Mouse (Mus musculus) ovary, adult 18-20 months (tissue): ENCODE measurements around the gene Cpa5.

ENCODE experiments used
- DNase-seq: peaks from one replicate; pipeline ENCODE4 v3.0.0; 2022; ENCODE audit warnings: low spot score, mixed read lengths

The Cpa5 gene

DNA sequence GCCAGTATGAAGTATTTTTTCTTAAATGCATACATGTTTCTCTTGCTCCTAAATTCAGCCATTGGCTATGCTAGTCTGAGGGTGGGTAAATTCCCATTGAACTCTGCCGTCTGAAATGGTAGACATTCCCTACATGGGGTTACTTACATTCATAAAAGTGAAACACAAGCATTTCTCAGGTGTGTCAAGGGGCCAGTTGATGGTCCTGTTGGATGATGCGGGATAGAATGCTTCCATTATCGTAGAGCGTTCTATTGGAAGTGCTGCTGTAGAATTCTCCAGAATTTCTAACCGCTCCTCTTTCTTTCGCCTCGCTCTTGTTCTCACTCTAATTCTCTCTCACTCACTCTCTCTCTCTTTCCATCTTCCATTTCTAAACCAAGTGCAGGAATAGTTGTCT lies at the start of gene Cpa5:
TSS of gene Cpa5 (plus strand) at position 301 of the 400 bp plus-strand sequence.
- DNase-seq: no peak

DNA sequence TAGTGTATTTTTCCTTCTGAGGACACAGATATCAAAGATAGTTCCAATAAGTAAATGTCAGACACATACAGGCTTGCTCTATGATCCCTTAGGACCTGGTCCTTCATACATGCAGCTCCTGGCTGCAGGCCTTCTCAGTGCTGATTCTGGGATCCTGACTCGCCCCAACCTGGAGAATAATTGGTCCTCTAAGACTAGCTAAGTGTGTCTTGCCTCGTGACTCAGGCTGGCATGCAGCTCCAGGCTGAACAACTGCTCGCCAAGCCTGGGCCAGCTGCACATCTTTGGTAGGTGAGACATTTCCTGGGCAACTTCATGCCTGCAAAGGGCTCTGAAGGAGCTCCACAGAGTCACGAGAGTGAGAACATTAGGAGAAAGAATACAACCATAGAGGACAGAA lies 48.7 kb upstream of the Cpa5 start:
- DNase-seq: no peak

DNA sequence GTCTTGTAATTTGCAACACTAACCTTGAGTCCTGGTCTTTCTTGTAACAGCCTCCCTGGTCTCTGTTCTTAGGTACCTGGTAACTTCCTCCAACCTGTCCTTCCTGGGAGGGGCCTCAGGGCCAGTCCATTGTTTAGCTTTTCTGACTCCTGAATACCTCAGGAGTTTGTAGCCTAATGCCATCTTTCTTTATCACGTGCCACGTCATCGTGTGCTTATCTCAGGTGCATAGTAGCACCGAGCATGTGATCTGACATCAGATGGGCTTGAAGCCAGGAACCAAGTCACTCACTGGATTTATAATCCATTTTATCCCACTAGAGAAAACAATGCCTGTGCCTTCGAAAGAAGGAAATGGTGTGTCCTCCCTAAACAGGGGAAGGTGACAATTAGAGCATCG lies 47.2 kb upstream of the Cpa5 start:
- no peak for DNase-seq

DNA sequence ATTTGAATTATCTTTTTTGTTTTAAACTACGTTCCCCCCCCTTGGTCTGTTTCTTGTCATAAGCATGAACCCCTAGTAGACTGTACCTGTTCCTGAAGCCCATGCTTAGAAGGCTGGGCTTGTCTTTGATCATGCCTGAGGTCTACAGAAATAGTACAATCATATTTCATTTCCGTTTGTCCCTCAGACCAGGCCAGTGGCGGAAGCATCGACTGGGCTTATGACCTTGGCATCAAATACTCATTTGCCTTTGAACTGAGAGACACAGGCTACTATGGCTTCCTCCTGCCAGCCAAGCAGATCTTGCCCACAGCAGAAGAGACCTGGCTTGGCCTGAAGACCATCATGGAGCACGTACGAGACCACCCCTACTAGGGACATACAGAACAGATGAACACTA lies 46.8 kb upstream of the Cpa5 start:
- no peak for DNase-seq

DNA sequence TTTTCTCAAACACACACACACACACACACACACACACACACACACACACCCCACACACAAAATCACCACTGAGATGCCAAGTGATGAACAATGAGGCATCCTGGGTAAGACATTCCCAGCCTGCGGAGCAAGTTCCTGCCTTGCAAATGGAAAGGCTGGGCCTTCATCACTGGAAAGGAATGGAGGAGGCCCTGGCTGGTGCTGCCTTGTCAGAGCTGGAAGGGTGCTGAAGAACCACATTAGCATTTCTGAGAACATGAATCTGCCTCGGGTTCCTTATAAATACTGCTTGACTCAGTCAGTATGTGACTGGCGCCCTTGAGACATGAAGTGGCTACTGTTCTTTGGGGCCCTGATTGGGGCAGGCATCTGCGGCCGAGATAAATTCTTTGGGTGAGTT lies 42.7 kb upstream of the Cpa5 start, which contains the start of gene Cpa4:
TSS of gene Cpa4 (plus strand) at position 301 of the 400 bp plus-strand sequence.
- DNase-seq: no peak

DNA sequence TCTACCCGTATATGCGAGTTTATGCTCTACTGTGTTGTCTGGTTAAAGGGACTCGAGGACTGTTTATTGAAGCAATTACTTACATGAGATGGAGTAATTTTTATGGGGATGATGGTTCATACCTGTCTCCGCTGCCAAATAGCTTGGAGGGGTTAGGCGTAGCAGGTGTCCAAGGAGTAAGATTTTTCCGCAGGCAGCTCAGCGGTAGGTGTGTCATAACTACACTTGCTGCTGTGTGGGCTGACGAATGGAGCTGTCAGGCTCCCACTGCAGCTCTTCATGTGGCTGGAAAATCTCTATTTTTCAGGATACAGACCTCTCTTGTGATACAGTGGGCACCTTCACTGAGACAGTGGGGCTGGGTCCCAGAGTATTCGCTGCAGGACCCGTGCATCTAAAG lies 41.5 kb upstream of the Cpa5 start:
- no peak for DNase-seq

DNA sequence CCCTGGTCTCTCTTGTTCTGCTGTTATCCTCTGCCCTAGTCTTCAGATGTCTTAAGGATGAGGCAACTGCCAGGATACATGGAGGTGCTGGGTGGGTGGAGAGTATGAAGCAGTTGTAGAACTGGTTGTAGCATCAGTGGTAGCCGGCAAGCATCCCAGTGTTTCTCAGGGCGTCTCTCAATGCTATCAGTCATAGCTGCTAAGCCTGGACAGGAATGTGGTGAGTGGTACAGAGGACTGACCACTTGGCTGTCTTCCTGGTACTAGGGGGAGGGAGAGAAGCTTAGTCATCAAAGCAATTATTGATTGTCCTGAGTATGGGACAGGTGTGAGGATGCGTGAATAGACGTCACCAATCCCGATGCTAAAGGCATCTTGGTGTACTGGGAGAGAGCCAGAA lies 40.8 kb upstream of the Cpa5 start:
- DNase-seq: no peak

DNA sequence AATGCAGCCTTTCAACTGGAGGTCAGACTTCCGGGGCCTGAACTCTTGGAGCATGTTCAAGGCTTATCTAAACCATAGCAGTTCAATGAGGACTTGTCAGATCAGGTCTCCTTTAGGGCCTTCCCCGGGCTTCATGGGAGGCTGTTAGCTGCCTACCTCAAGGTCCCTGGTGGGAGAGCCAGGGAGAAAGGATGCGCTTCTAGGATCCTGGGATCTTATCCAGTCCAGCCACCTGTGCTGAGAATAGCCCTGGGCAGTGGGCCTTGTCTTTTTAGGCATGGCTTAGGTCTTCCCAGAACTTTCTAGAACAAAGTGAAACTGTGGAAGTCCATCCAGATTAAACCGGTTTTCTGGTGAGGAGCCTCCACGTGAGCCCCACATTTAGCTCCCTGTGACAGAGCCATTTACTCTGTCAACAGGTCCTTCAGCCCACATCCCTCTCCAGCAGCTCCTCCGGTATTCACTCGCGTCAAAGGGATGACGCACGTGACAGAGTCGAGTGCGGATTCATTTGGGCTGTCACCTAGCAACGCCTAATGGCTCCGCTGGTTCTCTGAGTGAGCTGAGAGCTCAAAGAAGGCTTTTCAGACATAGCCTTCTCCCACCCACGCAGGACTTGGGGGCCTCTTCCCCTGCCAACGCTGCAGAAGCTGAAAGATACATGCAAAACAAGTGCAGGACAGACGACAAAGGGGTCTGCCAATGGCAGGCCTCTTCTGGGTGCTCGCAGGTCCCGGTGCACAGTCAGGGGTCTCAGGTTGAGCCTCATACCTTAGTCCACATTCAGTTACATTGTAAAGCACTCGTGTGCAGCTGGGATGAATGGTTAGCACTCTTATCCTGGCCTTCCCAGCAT lies 38.1 kb upstream of the Cpa5 start:
- no peak for DNase-seq

DNA sequence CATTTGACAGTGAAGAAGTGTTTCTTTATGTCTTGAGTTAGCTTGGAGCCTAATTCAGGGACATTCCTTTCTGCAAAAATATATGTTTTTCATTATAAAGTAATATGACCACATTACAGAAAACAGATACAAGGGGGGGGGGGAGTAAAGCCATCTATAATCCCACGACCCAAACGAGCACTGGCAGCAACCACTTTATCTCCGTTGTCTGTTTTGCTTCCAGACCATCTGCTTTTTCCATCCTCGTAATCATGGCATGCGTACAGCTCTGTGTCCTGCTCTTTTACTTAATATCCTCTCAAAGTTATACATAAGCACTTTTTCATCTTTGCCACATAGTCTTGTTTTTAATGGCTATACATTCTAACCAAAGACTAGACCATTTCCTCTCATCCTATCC lies 37.4 kb upstream of the Cpa5 start:
- DNase-seq: no peak

DNA sequence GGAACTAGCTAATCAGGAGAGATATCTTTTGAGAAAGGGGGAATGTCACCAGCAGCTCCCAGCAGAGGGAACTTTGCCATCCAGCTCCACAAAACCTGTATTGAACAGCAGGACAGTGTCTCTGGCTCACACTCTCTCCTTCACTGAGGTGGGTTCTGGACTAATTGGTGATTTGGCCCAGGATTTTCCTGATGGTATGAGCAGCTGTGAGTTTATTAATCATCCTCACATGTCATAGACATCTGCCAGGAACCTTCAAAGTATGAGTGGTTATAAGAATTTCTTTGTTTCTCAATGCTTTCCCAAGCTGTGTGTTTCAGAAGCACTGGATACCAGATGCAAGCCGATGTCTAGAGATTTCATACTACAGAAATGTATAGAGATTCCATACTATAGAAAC lies 35.9 kb upstream of the Cpa5 start:
- no peak for DNase-seq

DNA sequence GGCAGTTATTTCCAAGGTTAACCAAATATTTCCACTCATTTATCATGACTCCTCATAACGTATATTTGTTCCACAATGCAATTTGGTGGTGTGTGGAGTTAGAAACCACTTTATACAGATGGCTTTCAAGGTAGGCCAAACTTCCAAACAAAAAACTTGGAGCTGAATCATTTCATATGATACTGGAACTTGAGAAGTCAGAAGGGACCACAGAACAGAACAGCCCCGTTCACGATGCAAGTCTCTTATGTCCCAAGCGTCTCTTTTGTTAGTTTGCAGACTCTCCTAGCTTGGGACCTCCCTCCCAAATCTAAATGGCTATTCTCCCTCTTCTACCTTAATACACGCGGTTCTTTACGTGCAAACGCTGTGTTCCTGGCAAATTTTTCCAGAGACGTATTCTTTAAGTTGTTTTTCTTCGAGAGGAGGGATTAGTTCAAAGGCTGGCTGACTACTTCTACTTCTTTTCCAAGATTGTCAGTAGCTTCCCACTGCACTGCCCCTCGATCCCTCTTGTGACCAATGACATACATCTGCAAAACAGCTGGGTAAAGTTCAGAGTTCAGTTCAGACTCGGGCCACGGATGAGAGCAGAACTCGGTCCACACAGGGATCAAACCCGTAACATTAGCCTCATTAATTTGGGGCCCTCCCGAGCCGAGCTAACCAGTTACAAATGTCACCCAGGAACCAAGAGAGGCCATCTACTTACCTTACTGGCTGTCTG lies 34.2 kb upstream of the Cpa5 start:
- DNase-seq: no peak

DNA sequence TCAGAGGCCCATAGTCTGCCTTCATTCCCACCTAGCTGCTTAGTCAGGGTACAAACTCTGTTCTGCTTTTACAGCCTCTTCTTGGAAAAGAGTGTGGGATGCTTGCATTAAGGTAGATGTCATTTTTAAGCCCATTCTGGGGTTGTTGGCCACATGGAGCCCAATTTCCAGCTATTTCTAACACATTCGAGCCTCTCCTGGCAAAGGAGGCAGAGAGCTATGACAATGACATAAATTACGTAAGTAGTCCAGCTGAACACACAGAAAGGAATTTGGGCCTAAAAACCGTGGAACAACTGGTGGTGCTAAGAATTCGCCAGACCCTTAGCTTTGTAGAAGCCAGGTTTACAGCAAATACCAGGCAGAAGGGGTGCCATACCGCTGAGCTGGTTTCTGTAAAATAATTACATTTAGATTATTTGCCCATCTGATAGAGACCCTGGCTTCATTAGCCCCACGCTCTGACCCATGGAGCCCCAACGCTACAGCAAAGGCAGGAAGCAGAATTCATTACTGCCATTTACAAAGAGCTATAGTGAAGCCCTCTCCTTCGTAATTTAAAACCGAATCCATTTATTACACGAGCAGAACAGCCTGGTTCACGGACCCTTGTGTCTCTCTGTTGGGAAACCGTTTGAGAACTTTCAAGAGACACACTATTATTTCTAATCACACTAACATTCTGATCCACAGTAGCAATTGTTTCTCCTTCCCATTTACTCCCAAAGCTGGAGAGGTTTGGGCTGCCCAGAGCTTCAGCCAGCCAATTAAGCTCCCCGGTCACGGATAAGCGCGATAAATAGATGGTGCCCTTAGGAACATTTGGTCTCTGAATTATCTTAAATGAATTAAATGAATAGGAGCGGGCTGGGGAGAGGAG lies 30.6 kb upstream of the Cpa5 start:
- no peak for DNase-seq

DNA sequence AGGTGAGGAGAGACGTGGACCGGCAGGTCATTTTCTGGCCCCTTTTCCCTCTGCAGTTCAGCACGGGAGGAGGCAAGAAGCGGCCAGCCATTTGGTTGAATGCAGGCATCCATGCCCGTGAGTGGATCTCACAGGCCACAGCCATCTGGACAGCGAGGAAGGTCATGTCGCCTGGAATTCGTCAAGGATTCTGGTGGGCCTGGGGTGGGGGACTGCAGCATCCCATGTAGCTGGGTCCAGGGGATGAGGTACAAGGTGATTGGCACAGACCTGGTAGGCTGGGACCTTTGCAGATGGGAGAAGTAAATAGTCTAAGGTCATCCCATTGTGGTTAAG lies 30.0 kb upstream of the Cpa5 start:
- no peak for DNase-seq

DNA sequence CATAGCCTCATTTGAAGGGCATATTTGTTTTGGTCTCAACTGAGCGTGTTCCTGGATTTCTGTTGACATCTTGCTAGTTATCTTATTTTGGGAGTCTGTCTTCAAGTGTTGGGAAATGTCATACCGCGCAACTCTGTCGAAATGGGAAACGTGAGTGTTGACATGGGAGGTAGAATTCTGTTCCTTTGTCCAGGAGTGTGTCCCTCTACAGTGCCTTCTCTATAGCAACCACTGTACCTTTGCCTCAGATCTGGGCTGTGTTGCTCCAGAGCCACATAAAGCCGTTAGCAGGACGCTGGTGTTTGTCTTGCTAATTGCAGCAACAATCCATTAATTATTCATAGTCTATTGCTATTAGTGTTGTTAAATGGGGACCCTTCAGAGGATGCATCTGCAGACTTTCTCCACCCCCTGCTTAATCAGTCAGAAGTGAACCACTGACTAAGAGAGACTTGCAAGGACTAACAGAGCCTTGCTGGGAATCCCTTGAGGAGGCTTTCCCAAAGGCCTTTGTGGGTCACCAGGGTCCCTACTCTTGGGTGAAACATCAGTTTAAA lies 23.8 kb upstream of the Cpa5 start:
- DNase-seq: no peak

DNA sequence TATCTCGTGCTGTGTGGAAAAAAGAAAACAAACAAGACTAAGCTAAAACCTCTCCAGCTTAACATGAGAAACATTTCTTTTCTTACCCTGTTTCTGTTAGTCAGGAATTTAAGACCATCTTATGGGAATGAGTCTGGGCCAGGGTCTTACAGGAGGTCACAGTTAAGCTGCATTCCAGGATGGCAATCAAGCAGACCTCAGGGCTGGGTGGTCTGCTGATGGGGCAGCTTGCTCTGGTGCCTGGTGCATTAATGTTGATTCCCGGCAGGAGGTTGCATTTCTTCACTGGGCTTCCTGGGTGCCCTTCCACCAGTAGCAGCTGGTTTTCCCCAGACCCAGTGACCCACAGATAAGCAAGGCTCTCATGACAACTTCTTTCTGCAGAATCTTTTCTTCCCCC lies 21.0 kb upstream of the Cpa5 start:
- no peak for DNase-seq

DNA sequence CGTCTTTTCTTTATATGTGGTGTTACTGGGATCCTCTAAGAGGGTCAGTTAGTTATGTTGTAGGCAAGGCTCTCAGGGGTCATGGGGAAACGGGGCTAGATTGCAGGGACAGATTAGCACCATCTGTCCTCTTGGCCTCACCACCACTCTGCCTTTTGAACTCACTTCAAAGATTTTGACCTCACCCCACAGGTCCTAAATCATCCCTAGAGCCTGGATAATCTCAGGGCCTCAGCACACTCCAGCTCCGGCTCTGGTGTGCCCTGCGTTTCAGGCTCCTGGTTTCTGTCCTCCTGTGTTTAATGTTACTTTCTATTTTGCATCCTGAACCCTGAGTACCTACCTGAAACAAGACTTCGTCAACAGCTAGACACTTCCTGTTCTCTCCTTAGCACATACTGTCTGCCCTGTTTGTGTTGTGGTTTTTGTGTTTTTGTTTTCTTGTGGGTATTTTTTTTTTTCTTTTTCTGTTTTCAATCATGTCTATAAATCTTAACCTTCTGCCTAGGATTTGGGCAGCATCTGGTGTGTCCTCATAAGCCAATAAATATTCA lies 18.9 kb upstream of the Cpa5 start:
- no peak for DNase-seq

DNA sequence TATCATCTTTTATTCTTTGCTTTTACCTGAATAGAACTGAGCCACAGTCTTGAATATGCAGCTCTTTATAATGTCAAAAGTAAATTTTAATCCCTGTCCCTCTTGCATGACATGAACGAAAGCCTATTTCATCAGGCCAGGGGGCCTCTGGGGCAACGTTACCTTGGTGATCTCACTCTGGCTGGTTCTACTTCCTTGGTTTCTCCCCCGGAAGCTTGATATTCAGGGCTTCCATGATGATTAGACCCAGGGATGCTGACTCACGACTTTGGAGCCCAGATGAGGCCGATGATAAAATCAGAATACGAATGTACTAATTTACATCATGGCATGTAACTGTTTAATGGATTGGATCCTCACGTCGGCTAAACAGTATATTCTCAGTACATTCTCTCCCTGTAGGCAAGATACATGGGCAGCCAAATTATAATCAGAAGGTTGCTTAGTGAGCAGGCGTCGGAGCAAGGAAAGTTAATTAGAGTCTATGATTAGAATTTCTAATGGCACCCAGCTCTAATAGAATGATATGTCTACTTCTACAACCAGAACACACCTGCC lies 18.3 kb upstream of the Cpa5 start:
- no peak for DNase-seq

DNA sequence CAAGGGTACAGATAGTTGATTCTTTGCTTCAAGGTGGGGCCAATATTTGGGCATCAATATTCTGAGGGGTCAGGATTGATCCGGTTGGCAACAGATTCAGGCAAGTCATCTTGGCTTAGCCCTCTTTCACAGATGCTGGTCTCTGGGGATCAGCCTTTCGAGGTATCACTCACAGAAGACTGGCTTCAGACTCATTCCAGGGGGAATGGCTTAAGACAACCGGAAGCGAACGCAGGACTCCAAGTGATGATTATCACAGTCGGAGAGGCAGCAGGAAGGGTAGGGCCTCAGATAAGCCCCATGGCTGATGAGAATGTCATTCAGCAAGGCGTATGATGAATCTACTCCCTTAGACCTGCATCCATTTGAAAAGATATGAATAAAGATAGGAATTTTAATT lies 16.4 kb upstream of the Cpa5 start:
- DNase-seq: no peak

DNA sequence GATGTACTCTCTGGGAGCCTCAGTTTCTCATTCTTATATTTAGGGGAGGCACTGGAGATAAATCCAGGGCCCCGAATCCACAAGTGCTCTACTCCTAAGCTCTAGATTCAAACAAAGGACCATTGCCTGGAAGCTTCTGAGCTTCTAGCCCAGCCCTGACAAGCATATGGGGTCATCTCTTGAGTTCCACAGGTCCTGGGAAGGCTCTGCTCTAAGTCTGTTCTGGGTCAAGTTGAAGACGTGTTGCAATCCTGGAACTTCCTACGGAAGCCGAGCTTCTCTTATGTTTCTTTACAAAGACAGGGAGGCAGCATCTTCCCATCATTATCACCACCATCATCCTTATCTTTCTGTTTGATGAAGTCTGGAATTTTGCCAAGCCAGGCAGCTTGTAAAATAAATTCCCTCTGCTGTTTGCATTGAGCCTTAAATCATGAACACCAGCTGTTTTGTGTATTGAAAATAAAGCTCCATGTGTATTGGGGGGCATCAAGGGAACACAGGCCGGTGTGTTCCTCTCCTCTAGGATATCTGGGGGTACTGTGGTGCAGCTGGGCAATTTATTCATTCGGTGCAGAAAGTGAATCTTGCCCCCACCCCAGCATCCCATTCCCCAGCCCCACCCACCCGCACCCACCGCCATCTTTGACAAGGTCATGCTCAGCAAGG lies 14.4 kb upstream of the Cpa5 start:
- no peak for DNase-seq

DNA sequence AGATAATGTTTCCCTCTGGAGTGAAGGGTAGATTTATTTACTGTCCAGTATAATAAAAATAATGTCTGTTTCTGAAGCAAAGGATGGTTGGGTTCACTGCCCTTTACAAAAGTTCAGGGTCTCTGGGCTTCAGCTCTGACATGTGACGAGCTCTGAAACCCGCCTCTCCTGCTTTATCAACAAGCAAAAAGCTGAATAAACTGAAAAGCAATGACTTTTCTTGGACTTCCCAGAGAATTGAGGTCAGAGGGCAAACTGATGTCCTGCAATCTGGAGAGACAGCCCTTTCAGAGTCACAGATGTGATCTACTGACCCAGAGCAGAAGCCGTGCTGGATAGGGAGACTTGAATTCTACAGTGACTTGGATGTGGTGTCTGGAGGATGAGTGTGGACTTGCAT lies 10.8 kb upstream of the Cpa5 start:
- no peak for DNase-seq

DNA sequence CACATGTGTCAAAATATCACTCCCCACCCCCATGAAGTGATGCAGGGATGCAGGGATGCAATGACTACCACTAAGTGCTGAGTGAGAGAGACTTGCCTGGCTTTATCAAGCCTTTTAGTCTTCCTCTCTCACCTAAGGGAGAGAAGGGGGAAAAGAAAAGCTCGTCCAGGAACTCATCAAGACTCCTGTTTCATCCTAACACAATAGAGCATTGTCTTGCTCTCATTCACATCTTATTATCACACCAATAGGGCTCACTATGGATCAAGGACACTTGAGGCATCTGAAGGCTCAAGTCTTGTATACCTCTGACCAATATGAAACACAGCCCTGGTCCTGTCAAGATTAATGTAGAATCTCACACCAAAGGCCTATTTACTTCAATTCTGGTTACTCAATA lies 9.8 kb upstream of the Cpa5 start:
- no peak for DNase-seq
